Mouse (Mus musculus): ENCODE measurements at regions not wholly inside any gene's neighbourhood (a gene's known extent, or its start where the extent isn't known, plus 50 kb on each side); places are given as distances from the start of the nearest gene placed in this dataset.

- DNase-seq, result no peak
Observed at GRCm38 (mm10) chr13:34800906-34801305, 66.3 kb downstream of the Fam50b start.

GRCm38 (mm10) chr13:34806532-34807092, 68.5 kb upstream of the Prpf4b start:
- DNase-seq, result peak; percentile 42 to 50

- DNase-seq, result no peak
Observed at GRCm38 (mm10) chr13:34809536-34809935, 65.6 kb upstream of the Prpf4b start.

GRCm38 (mm10) chr13:34814161-34815056, 60.7 kb upstream of the Prpf4b start:
- DNase-seq, result peak; percentile 64 to 72

GRCm38 (mm10) chr13:34815057-34815410, 60.1 kb upstream of the Prpf4b start:
- no peak for DNase-seq

- DNase-seq, result no peak
Observed at GRCm38 (mm10) chr13:34818211-34818610, 56.9 kb upstream of the Prpf4b start.

- DNase-seq, result peak; percentile 16 to 46
Observed at GRCm38 (mm10) chr13:34820423-34820822, 54.7 kb upstream of the Prpf4b start.

- peak in 1 of 2 experiments; percentile 29 for DNase-seq
Observed at GRCm38 (mm10) chr13:34821946-34822345, 53.2 kb upstream of the Prpf4b start.

- DNase-seq, result no peak
Observed at GRCm38 (mm10) chr13:34824157-34824556, 50.9 kb upstream of the Prpf4b start.
